Mouse (Mus musculus) testis, adult 2 months (tissue): Measurements from ENCODE around the gene Vat1.

Experiments
- CTCF ChIP-seq: fragments of 200-500 bp; IDR thresholded peaks from 2 replicates; pipeline ENCODE4 v1.5.1; 2012; ENCODE audit warnings: low read depth, mild to moderate bottlenecking, inconsistent platforms, low read length, moderate library complexity; ENCODE audit not compliant: control insufficient read depth, insufficient read depth, insufficient replicate concordance
- POLR2A ChIP-seq: fragments of 200-500 bp; IDR thresholded peaks from 2 replicates; pipeline ENCODE4 v1.6.1; 2012; ENCODE audit warnings: low read depth, mild to moderate bottlenecking, inconsistent platforms, low read length, moderate library complexity; ENCODE audit not compliant: control insufficient read depth

DNA sequence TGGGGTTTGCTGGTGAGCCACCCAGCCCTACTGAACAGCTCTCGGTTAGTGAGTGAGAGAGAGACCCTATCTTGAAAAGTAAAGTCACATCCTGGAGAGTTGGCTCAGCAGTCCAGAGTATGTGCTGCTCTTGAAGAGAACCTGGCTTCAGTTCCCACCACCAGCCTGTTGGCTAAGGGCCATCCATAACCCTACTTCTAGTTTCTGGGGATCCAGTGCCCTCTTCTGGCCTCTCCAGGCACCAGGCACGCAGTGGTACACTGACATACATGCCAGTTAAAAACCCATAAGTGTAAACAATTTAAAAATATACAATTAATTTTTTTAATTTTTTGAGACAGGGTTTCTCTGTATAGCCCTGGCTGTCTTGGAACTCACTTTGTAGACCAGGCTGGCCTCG lies 15.6 kb downstream of the Vat1 start:
- no peak for TF ChIP-seq CTCF
- no peak for TF ChIP-seq POLR2A
